Mouse (Mus musculus) spleen, adult 10 weeks (tissue): Measurements from ENCODE around the gene Micall1. TPM values are rescaled to one million over a fixed set of nuclear protein-coding genes. Genes with fewer than 3 reads are reported as not detected.

Experiments used
- polyA plus RNA-seq: library from polyadenylated mRNA; stranded (reverse); fragments of 350-450 nt; fragmentation: Illumina TruSeq; extraction: RNeasy Lipid Tissue Mini Kit (QIAGEN cat#74804); gene quantifications from one replicate; pipeline ENCODE4 v1.2.3, GENCODE M21; 2015; ENCODE audit warnings: low replicate concordance; ENCODE audit not compliant: insufficient read depth

Gene Micall1
- polyA plus RNA-seq, result 15.0 TPM

GRCm38 (mm10) chr15:79108421-79109320, at the start of gene Micall1:
Micall1 (plus strand) TSS chr15:79108898.

GRCm38 (mm10) chr15:79062376-79063159, 46.1 kb upstream of the Micall1 start, which contains the start of gene Ankrd54:
Ankrd54 (minus strand) TSS chr15:79062893.

DNA sequence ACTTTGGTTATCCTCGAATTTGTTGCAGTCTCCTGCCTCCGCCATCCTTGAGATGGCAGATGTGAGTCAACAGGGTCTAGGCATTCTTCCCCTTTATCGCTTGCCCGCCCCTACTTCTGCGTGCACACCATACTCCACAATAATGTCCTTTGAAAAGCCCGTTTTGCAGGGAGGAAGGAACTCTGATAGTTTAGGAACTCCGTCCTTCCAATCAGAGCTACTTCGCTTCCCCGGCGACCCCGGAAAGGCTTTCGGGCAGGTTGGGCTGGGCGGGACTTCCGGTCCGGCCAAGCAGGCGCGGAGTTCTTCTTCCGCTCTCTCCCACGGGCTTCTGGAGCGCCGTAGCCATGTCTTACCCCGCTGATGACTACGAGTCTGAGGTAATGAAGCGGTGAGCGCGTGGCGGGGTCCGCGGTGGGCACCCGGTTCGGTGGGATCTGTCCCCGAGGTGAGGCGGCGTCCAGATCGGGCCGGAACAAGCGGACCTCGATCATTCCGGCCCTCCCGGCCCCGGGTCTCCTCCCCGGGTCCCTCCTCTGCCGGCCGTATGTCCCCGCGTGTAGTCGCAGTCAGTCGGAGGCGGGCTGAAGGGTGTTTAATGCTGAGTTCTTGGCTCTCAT, 33.7 kb upstream of the Micall1 start, which contains the start of gene Eif3l:
TSS of gene Eif3l (plus strand) at position 267 of the 620 bp plus-strand sequence.

GRCm38 (mm10) chr15:79140866-79141565, 32.3 kb downstream of the Micall1 start, which contains the start of the genes Polr2f and 1700088E04Rik:
Polr2f (plus strand) TSS chr15:79141009.
1700088E04Rik (minus strand) TSS chr15:79141253.

GRCm38 (mm10) chr15:79165140-79165539, 56.4 kb downstream of the Micall1 start, which contains the start of gene Sox10:
Sox10 (minus strand) TSS chr15:79165240.

Other genes starting within 250 kb of the Micall1 start
- 20.3 TPM for gene Gga1, start 231.7 kb upstream of the Micall1 start, polyA plus RNA-seq
- not detected for gene Gm49510, start 209.2 kb upstream of the Micall1 start, polyA plus RNA-seq
- gene Sh3bp1, start 209.1 kb upstream of the Micall1 start, polyA plus RNA-seq, result 39.0 TPM
- gene Pdxp, start 195.0 kb upstream of the Micall1 start, polyA plus RNA-seq, result 6.3 TPM
- gene Lgals1, start 182.2 kb upstream of the Micall1 start, polyA plus RNA-seq, result 71.2 TPM
- gene Nol12, start 174.0 kb upstream of the Micall1 start, polyA plus RNA-seq, result 16.0 TPM
- gene Triobp, start 161.2 kb upstream of the Micall1 start, polyA plus RNA-seq, result 7.8 TPM
- 27.7 TPM for gene H1f0, start 80.4 kb upstream of the Micall1 start, polyA plus RNA-seq
- gene Galr3, start 67.0 kb upstream of the Micall1 start, polyA plus RNA-seq, result not detected
- gene Ankrd54, start 46.0 kb upstream of the Micall1 start, polyA plus RNA-seq, result 12.7 TPM
- 131 TPM for gene Eif3l, start 33.7 kb upstream of the Micall1 start, polyA plus RNA-seq
- gene Polr2f, start 32.1 kb downstream of the Micall1 start, polyA plus RNA-seq, result 23.0 TPM
- 0.72 TPM for gene 1700088E04Rik, start 32.4 kb downstream of the Micall1 start, polyA plus RNA-seq
- 0.08 TPM for gene Sox10, start 56.3 kb downstream of the Micall1 start, polyA plus RNA-seq
- 26.3 TPM for gene Pick1, start 120.3 kb downstream of the Micall1 start, polyA plus RNA-seq
- 0.22 TPM for gene Gm49486, start 120.5 kb downstream of the Micall1 start, polyA plus RNA-seq
- gene Slc16a8, start 145.9 kb downstream of the Micall1 start, polyA plus RNA-seq, result not detected
- not detected for gene Baiap2l2, start 176.6 kb downstream of the Micall1 start, polyA plus RNA-seq
- 2.6 TPM for gene Pla2g6, start 219.5 kb downstream of the Micall1 start, polyA plus RNA-seq
- gene Maff, start 237.7 kb downstream of the Micall1 start, polyA plus RNA-seq, result 3.3 TPM